ENCODE assay signal across 9 mouse cellular contexts in genomic region chr15:99097840-99098492, GRCm38 (mm10). TPM values are rescaled to one million over a fixed set of nuclear protein-coding genes. Genes with fewer than 3 reads are reported as not detected.
DNase-seq lines count a peak whose midpoint lies in the region; ATAC-seq lines count a peak whose summit lies in the region.
"Had no signal": no experiment of that assay in that cellular context is flagged by ENCODE, and none has a peak within 500 bp of the region (broad histone marks: within the 10 kb centered on the region; RNA-seq: fewer than 3 reads in every experiment).

No protein-coding gene starts in this region.

- peak overlapping the region; percentile 88 for H3K4me2 ChIP-seq in heart, embryonic 11.5 days
- peak overlapping the region; percentile 73 for H3K4me2 ChIP-seq in forebrain, embryonic 12.5 days
- H3K4me2 ChIP-seq in kidney, embryonic 14.5 days (replicated peaks; ENCODE audit: low read depth, low read length): peak overlapping the region; percentile 70

- no peak for ATAC-seq in heart, embryonic 11.5 days (replicated peaks; ENCODE audit: insufficient number of reproducible peaks, low FRiP score, low TSS enrichment)
- ATAC-seq in forebrain, embryonic 12.5 days (ENCODE audit: low FRiP score): 0 out of 2 replicates have a peak, but pooled peaks have one; percentile 27
- ATAC-seq in kidney, embryonic 14.5 days (ENCODE audit: low FRiP score, low TSS enrichment): no peak
- ATAC-seq in frontal cortex, adult (ENCODE audit: low TSS enrichment): no peak
- ATAC-seq: Patski had no signal

- no peaks in the 10 kb centered on the region for H3K9me3 ChIP-seq in heart, embryonic 11.5 days (replicated peaks; ENCODE audit: control insufficient read depth, low read length)
- H3K9me3 ChIP-seq in forebrain, embryonic 12.5 days: no peaks in the 10 kb centered on the region
- H3K9me3 ChIP-seq in kidney, embryonic 14.5 days (ENCODE audit: control insufficient read depth, low read length): no peaks in the 10 kb centered on the region

- peak overlapping the region; percentile 51 for H3K4me3 ChIP-seq in heart, embryonic 11.5 days (ENCODE audit: low read depth, low read length)
- H3K4me3 ChIP-seq in forebrain, embryonic 12.5 days (replicated peaks): peak overlapping the region; percentile 42
- H3K4me3 ChIP-seq in kidney, embryonic 14.5 days (ENCODE audit: low read length): peak overlapping the region; percentile 38

- no peaks in the 10 kb centered on the region for H3K36me3 ChIP-seq in heart, embryonic 11.5 days (ENCODE audit: control insufficient read depth, insufficient read depth, low read length)
- H3K36me3 ChIP-seq in forebrain, embryonic 12.5 days (replicated peaks): no peaks in the 10 kb centered on the region
- H3K36me3 ChIP-seq in kidney, embryonic 14.5 days (ENCODE audit: control insufficient read depth, insufficient read depth, low read length): no peaks in the 10 kb centered on the region

- no peak overlapping the region for H3K27ac ChIP-seq in heart, embryonic 11.5 days (ENCODE audit: low read depth, low read length)
- H3K27ac ChIP-seq in forebrain, embryonic 12.5 days: 0 out of 2 replicates have a peak overlapping the region, but pooled peaks have one; percentile 1
- peak overlapping the region; percentile 52; the same call in 1 of the 2 replicates for H3K27ac ChIP-seq in kidney, embryonic 14.5 days (ENCODE audit: low read depth, low read length)

- peaks cover 18% of the 10 kb centered on the region for H3K4me1 ChIP-seq in heart, embryonic 11.5 days (ENCODE audit: control insufficient read depth, insufficient read depth, low read length)
- H3K4me1 ChIP-seq in forebrain, embryonic 12.5 days: peaks cover 58% of the 10 kb centered on the region
- H3K4me1 ChIP-seq in kidney, embryonic 14.5 days (ENCODE audit: control insufficient read depth, insufficient read depth, low read length): peaks cover 45% of the 10 kb centered on the region

- under 1% methylated on average over 39 of the region's 39 CpGs for WGBS in heart, embryonic 11.5 days (ENCODE audit: insufficient replicate concordance)
- WGBS in forebrain, embryonic 12.5 days: under 1% methylated on average over 39 of the region's 39 CpGs
- WGBS in kidney, embryonic 14.5 days: under 1% methylated on average over 39 of the region's 39 CpGs

- peak overlapping the region; percentile 49; the same call in 1 of the 2 replicates for H3K9ac ChIP-seq in heart, embryonic 11.5 days (ENCODE audit: low read depth, low read length)
- peak overlapping the region; percentile 26 for H3K9ac ChIP-seq in forebrain, embryonic 12.5 days
- H3K9ac ChIP-seq in kidney, embryonic 14.5 days (ENCODE audit: low read depth, low read length): peak overlapping the region; percentile 45

- DNase-seq in heart, adult 8-10 months (ENCODE audit: low spot score): no peak
- peak; percentile 45 for DNase-seq in lung, postnatal 14 days
- no peak for DNase-seq in thymus, postnatal 4 days
- no peak for DNase-seq in urinary bladder, postnatal 4 days (ENCODE audit: low spot score in 2 of 2)

- peaks cover 59% of the 10 kb centered on the region for H3K27me3 ChIP-seq in heart, embryonic 11.5 days (ENCODE audit: control insufficient read depth, insufficient read depth, low read length)
- H3K27me3 ChIP-seq in forebrain, embryonic 12.5 days: peaks cover 83% of the 10 kb centered on the region
- H3K27me3 ChIP-seq in kidney, embryonic 14.5 days (ENCODE audit: control insufficient read depth, insufficient read depth, low read length): peaks cover 42% of the 10 kb centered on the region
- H3K27me3 ChIP-seq: Patski had no signal

RNA-seq across cellular contexts. Expression of gene Dnajc22, which starts 5.0 kb away (rescaled TPM):
- 0.96 and 1.7 TPM in 2 replicates for polyA plus RNA-seq in heart, embryonic 11.5 days (2014; fragmentation: Nextera tagmentation; extraction: Ambion mirVana)
- 1 to 10 TPM in 1 of 4 experiments, under 1 TPM in 3; 0.38 to 1.2 (median 0.91) TPM for total RNA-seq in heart, adult 8-10 months (2022)
- 0.76 and 1.0 TPM in 2 replicates for polyA plus RNA-seq in forebrain, embryonic 12.5 days (2016; fragmentation: Nextera tagmentation; extraction: Ambion mirVana)
- 5.4 and 7.1 TPM in 2 replicates for polyA plus RNA-seq in kidney, embryonic 14.5 days (2014; fragmentation: Nextera tagmentation; extraction: Ambion mirVana)

RNA-seq across cellular contexts. Expression of gene C1ql4, which starts 10.3 kb away (rescaled TPM):
- polyA plus RNA-seq in heart, embryonic 11.5 days (2014; fragmentation: Nextera tagmentation; extraction: Ambion mirVana): 0.20 and 0.27 TPM in 2 replicates
- not detected for total RNA-seq in heart, adult 8-10 months (2022)
- 0.44 and 1.3 TPM in 2 replicates for polyA plus RNA-seq in forebrain, embryonic 12.5 days (2016; fragmentation: Nextera tagmentation; extraction: Ambion mirVana)
- polyA plus RNA-seq in kidney, embryonic 14.5 days (2014; fragmentation: Nextera tagmentation; extraction: Ambion mirVana): 0.43 and 1.3 TPM in 2 replicates

RNA-seq across cellular contexts. Expression of gene Troap, which starts 23.6 kb away (rescaled TPM):
- 21.1 and 22.0 TPM in 2 replicates for polyA plus RNA-seq in heart, embryonic 11.5 days (2014; fragmentation: Nextera tagmentation; extraction: Ambion mirVana)
- total RNA-seq in heart, adult 8-10 months (2022): under 1 TPM in 2 of 4 experiments, not detected in 2; 0.22 to 0.35 TPM
- polyA plus RNA-seq in forebrain, embryonic 12.5 days (2016; fragmentation: Nextera tagmentation; extraction: Ambion mirVana): 41.6 and 48.3 TPM in 2 replicates
- polyA plus RNA-seq in kidney, embryonic 14.5 days (2014; fragmentation: Nextera tagmentation; extraction: Ambion mirVana): 27.3 and 31.7 TPM in 2 replicates

RNA-seq across cellular contexts. Expression of gene Spats2, which starts 27.8 kb away (rescaled TPM):
- 43.5 and 45.2 TPM in 2 replicates for polyA plus RNA-seq in heart, embryonic 11.5 days (2014; fragmentation: Nextera tagmentation; extraction: Ambion mirVana)
- 1 to 10 TPM; 4.3 to 7.9 (median 7.2) TPM for total RNA-seq in heart, adult 8-10 months (2022)
- polyA plus RNA-seq in forebrain, embryonic 12.5 days (2016; fragmentation: Nextera tagmentation; extraction: Ambion mirVana): 65.5 and 69.8 TPM in 2 replicates
- polyA plus RNA-seq in kidney, embryonic 14.5 days (2014; fragmentation: Nextera tagmentation; extraction: Ambion mirVana): 51.5 and 55.2 TPM in 2 replicates

RNA-seq across cellular contexts. Expression of gene Prph, which starts 43.0 kb away (rescaled TPM):
- polyA plus RNA-seq in heart, embryonic 11.5 days (2014; fragmentation: Nextera tagmentation; extraction: Ambion mirVana): 0.09 and 0.59 TPM in 2 replicates
- total RNA-seq in heart, adult 8-10 months (2022): 1 to 10 TPM in 1 of 4 experiments, under 1 TPM in 3; 0.16 to 1.4 (median 0.47) TPM
- 0.73 and 1.4 TPM in 2 replicates for polyA plus RNA-seq in forebrain, embryonic 12.5 days (2016; fragmentation: Nextera tagmentation; extraction: Ambion mirVana)
- 0.13 and 0.31 TPM in 2 replicates for polyA plus RNA-seq in kidney, embryonic 14.5 days (2014; fragmentation: Nextera tagmentation; extraction: Ambion mirVana)
